Mouse (Mus musculus) CH12.LX (cell line): ENCODE results near the gene Tfap2d. TPM values are rescaled to one million over a fixed set of nuclear protein-coding genes. Genes with fewer than 3 reads are reported as not detected.

ENCODE experiments used
- DNase-seq: peaks from one replicate; pipeline ENCODE4 v3.0.0-alpha.2; 2013; ENCODE audit errors: extremely low read depth
- H3K27ac ChIP-seq: 2 replicates; pipeline ENCODE4 v1.5.1; 2012; ENCODE audit warnings: low read depth, mild to moderate bottlenecking, control low read depth, moderate library complexity; ENCODE audit not compliant: insufficient read depth
- H3K27me3 ChIP-seq: replicated peaks from 2 replicates; pipeline ENCODE3; 2012; ENCODE audit warnings: inconsistent platforms
- H3K36me3 ChIP-seq, 2 experiments: replicated peaks in 1 of 2; 2 replicates each; pipeline versions ENCODE3 to v1.6.1; 2012; ENCODE audit warnings: inconsistent platforms in 1 of 2, low read length in 1 of 2, mild to moderate bottlenecking in 1 of 2, mixed read lengths in 1 of 2, moderate library complexity in 1 of 2; ENCODE audit not compliant: control insufficient read depth in 1 of 2, insufficient read depth in 1 of 2
- H3K4me1 ChIP-seq, 2 experiments: 2 replicates each; pipeline ENCODE4 v1.6.1; 2012; ENCODE audit warnings: inconsistent platforms in 1 of 2, moderate library complexity in 1 of 2; ENCODE audit not compliant: insufficient read depth in 2 of 2, control insufficient read depth in 1 of 2
- H3K4me2 ChIP-seq: 2 replicates; pipeline ENCODE4 v1.6.1; 2012; ENCODE audit warnings: low read depth, mild to moderate bottlenecking, control low read depth; ENCODE audit not compliant: poor library complexity, insufficient read depth, severe bottlenecking
- H3K4me3 ChIP-seq, 3 experiments: fragments of 150-350 bp in 1 of 3; sonication (generic) in 1 of 3; replicated peaks in 1 of 3; 2 replicates each; pipeline versions ENCODE3 to v1.5.1; 2011 to 2012; ENCODE audit warnings: low read depth in 2 of 3, low read length in 2 of 3, mild to moderate bottlenecking in 2 of 3, moderate library complexity in 2 of 3, control low read depth in 1 of 3, improper control_type of control experiment in 1 of 3, inconsistent platforms in 1 of 3, mixed read lengths in 1 of 3; ENCODE audit not compliant: poor library complexity in 1 of 3
- H3K79me2 ChIP-seq: replicated peaks from 2 replicates; pipeline ENCODE4 v1.6.1; 2012; ENCODE audit warnings: mild to moderate bottlenecking, moderate library complexity; ENCODE audit not compliant: control insufficient read depth, poor library complexity, insufficient read depth, severe bottlenecking; ENCODE audit errors: extremely low read depth
- H3K9ac ChIP-seq: 2 replicates; pipeline ENCODE4 v1.6.1; 2012; ENCODE audit warnings: low read depth, mild to moderate bottlenecking, control low read depth, moderate library complexity; ENCODE audit not compliant: insufficient read depth
- H3K9me3 ChIP-seq: replicated peaks from 2 replicates; pipeline ENCODE3; 2012; ENCODE audit warnings: low read length, inconsistent platforms, mixed read lengths
- BHLHE40 ChIP-seq: IDR thresholded peaks from 2 replicates; pipeline ENCODE4 v1.6.1; 2011; ENCODE audit warnings: mild to moderate bottlenecking, low read depth, low read length, improper control_type of control experiment
- CHD1 ChIP-seq: IDR thresholded peaks from 2 replicates; pipeline ENCODE4 v1.6.1; 2012; ENCODE audit warnings: low read depth, low read length, improper control_type of control experiment, inconsistent platforms
- CHD2 ChIP-seq: IDR thresholded peaks from 2 replicates; pipeline ENCODE4 v1.6.1; 2011; ENCODE audit warnings: low read length, improper control_type of control experiment
- CTCF ChIP-seq, 2 experiments: IDR thresholded peaks in 1 of 2; conservative IDR thresholded peaks in 1 of 2; 2 replicates each; pipeline ENCODE4 v1.5.1; 2011 to 2012; ENCODE audit warnings: low read depth in 2 of 2, low read length in 2 of 2, improper control_type of control experiment in 1 of 2, inconsistent platforms in 1 of 2, mild to moderate bottlenecking in 1 of 2, moderate library complexity in 1 of 2
- ELF1 ChIP-seq: IDR thresholded peaks from 2 replicates; pipeline ENCODE4 v1.6.1; 2014; ENCODE audit warnings: low read depth, mild to moderate bottlenecking, inconsistent platforms, low read length, improper control_type of control experiment
- EP300 ChIP-seq: IDR thresholded peaks from 2 replicates; pipeline ENCODE4 v1.6.1; 2011; ENCODE audit warnings: low read length, improper control_type of control experiment
- ETS1 ChIP-seq: conservative IDR thresholded peaks from 2 replicates; pipeline ENCODE4 v1.6.1; 2012; ENCODE audit warnings: low read depth, mild to moderate bottlenecking, inconsistent platforms, low read length, improper control_type of control experiment, moderate library complexity
- GABPA ChIP-seq: IDR thresholded peaks from 2 replicates; pipeline ENCODE4 v1.6.1; 2012; ENCODE audit warnings: low read depth, low read length, improper control_type of control experiment, inconsistent platforms; ENCODE audit not compliant: insufficient replicate concordance
- HCFC1 ChIP-seq: IDR thresholded peaks from 2 replicates; pipeline ENCODE4 v1.6.1; 2012; ENCODE audit warnings: low read depth, mild to moderate bottlenecking, inconsistent platforms, low read length, improper control_type of control experiment
- JUN ChIP-seq: IDR thresholded peaks from 2 replicates; pipeline ENCODE4 v1.6.1; 2011; ENCODE audit warnings: low read depth, mild to moderate bottlenecking, low read length, improper control_type of control experiment, moderate library complexity; ENCODE audit not compliant: insufficient read depth
- JUND ChIP-seq: conservative IDR thresholded peaks from 2 replicates; pipeline ENCODE4 v1.6.1; 2011; ENCODE audit warnings: low read depth, low read length, improper control_type of control experiment
- MAZ ChIP-seq: IDR thresholded peaks from 2 replicates; pipeline ENCODE4 v1.6.1; 2012; ENCODE audit warnings: low read depth, mild to moderate bottlenecking, inconsistent platforms, low read length, improper control_type of control experiment, moderate library complexity
- MEF2A ChIP-seq: IDR thresholded peaks from 2 replicates; pipeline ENCODE4 v1.6.1; 2014; ENCODE audit warnings: low read depth, mild to moderate bottlenecking, inconsistent platforms, low read length, improper control_type of control experiment, borderline replicate concordance
- MXI1 ChIP-seq: IDR thresholded peaks from 2 replicates; pipeline ENCODE4 v1.6.1; 2011; ENCODE audit warnings: mild to moderate bottlenecking, low read depth, low read length, improper control_type of control experiment
- MYC ChIP-seq: IDR thresholded peaks from 2 replicates; pipeline ENCODE4 v1.6.1; 2011; ENCODE audit warnings: low read depth, mild to moderate bottlenecking, improper control_type of control experiment, low read length
- NRF1 ChIP-seq: IDR thresholded peaks from 2 replicates; pipeline ENCODE4 v1.6.1; 2014; ENCODE audit warnings: low read depth, mild to moderate bottlenecking, inconsistent platforms, low read length, improper control_type of control experiment, moderate library complexity
- POLR2A ChIP-seq: IDR thresholded peaks from 2 replicates; pipeline ENCODE4 v1.6.1; 2011; ENCODE audit warnings: low read depth, mild to moderate bottlenecking, improper control_type of control experiment, low read length
- POLR2AphosphoS2 ChIP-seq: IDR thresholded peaks from 2 replicates; pipeline ENCODE4 v1.6.1; 2011; ENCODE audit warnings: low read depth, low read length, improper control_type of control experiment
- RAD21 ChIP-seq: IDR thresholded peaks from 2 replicates; pipeline ENCODE4 v1.6.1; 2011; ENCODE audit warnings: low read depth, mild to moderate bottlenecking, low read length, improper control_type of control experiment, moderate library complexity
- RCOR1 ChIP-seq: conservative IDR thresholded peaks from 2 replicates; pipeline ENCODE4 v1.6.1; 2012; ENCODE audit warnings: low read depth, mild to moderate bottlenecking, inconsistent platforms, low read length, improper control_type of control experiment
- SIN3A ChIP-seq: IDR thresholded peaks from 2 replicates; pipeline ENCODE4 v1.6.1; 2012; ENCODE audit warnings: low read length, improper control_type of control experiment, inconsistent platforms
- SMC3 ChIP-seq: IDR thresholded peaks from 2 replicates; pipeline ENCODE4 v1.6.1; 2011; ENCODE audit warnings: low read depth, low read length, improper control_type of control experiment
- TBP ChIP-seq: conservative IDR thresholded peaks from 2 replicates; pipeline ENCODE4 v1.6.1; 2011; ENCODE audit warnings: low read depth, low read length, improper control_type of control experiment
- USF1 ChIP-seq: IDR thresholded peaks from 2 replicates; pipeline ENCODE4 v1.6.1; 2014; ENCODE audit warnings: low read depth, mild to moderate bottlenecking, inconsistent platforms, low read length, improper control_type of control experiment
- ZKSCAN1 ChIP-seq: IDR thresholded peaks from 2 replicates; pipeline ENCODE4 v1.6.1; 2012; ENCODE audit warnings: low read depth, inconsistent platforms, low read length, improper control_type of control experiment, borderline replicate concordance
- ZNF384 ChIP-seq: IDR thresholded peaks from 2 replicates; pipeline ENCODE4 v1.6.1; 2012; ENCODE audit warnings: low read depth, low read length, improper control_type of control experiment, inconsistent platforms
- dilution Hi-C: fragments of 300-500 bp; cut with MboI; formaldehyde crosslinking; loops from 2 replicates; pipeline ENCODE4 v1.14.3; 2020; ENCODE audit warnings: low sequenced_read_pairs; ENCODE audit not compliant: extremely low pct_unique_long_range_greater_than_20kb, extremely low pct_ligation_motif_present
- in situ Hi-C: fragments of 300-500 bp; cut with MboI; formaldehyde crosslinking; loops from 3 replicates; pipeline ENCODE4 v1.14.3; 2019; ENCODE audit warnings: low sequenced_read_pairs, low pct_ligation_motif_present, low pct_unique_long_range_greater_than_20kb, mixed read lengths
- polyA plus RNA-seq: library from polyadenylated mRNA; unstranded; fragments of >175 nt; gene quantifications from 2 replicates; pipeline ENCODE4 v1.2.1, GENCODE M21; 2012; ENCODE audit warnings: low read depth; ENCODE audit not compliant: insufficient read length
- total RNA-seq, 2 experiments: library from RNA; depleted of rRNA; stranded (reverse); fragments of 300-350 nt in 1 of 2; fragments of >200 nt in 1 of 2; gene quantifications; 2 replicates each; pipeline ENCODE4 v1.2.3; 2012 to 2014

Tfap2d gene
- total and polyA plus RNA-seq, 3 experiments, result not detected

DNA sequence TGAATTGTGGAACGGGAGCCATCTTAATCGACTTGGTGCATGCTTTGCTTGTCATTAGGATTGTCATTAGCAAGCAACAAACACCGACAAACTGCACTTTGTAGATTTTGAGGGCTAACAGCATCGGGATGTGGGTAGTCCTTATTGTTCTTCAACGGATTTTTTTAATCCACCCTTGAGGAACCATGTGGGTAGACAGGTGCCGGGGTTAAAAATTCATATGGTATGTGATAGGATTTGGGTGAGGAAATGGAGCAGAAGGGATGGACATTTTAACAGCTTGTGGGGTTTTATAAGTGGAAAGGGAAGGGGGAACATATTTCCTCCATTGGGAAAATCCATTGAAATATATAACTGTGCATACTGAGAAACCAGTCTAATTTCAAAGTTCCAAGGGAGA is 46.0 kb upstream of the Tfap2d start:
- Histone ChIP-seq H3K27me3 (no peaks in the 10 kb centered on the region), H3K9me3 (peaks cover 21% of the 10 kb centered on the region), H3K79me2 (no peaks in the 10 kb centered on the region), H3K4me2 (no peak overlapping the region), H3K4me3 (no peak overlapping the region), H3K9ac (no peak overlapping the region), H3K36me3 (no peaks in the 10 kb centered on the region), H3K4me1 (no peaks in the 10 kb centered on the region), H3K27ac (no peak overlapping the region)
- TF ChIP-seq HCFC1 (no peak), MEF2A (no peak), JUN (no peak), CHD1 (no peak), ZKSCAN1 (no peak), ZNF384 (no peak), TBP (no peak), EP300 (no peak), NRF1 (no peak), RAD21 (no peak), MYC (no peak), CTCF (conservative IDR thresholded peaks at IDR 0.05 in 1 of 2, IDR thresholded peaks at IDR 0.05 in 1 of 2; ENCODE audit: low read depth in 2 of 2, low read length in 2 of 2) (no peak)
- in situ Hi-C loops (no loop called here), dilution Hi-C loops (no loop called here)
- DNase-seq, result no peak

DNA sequence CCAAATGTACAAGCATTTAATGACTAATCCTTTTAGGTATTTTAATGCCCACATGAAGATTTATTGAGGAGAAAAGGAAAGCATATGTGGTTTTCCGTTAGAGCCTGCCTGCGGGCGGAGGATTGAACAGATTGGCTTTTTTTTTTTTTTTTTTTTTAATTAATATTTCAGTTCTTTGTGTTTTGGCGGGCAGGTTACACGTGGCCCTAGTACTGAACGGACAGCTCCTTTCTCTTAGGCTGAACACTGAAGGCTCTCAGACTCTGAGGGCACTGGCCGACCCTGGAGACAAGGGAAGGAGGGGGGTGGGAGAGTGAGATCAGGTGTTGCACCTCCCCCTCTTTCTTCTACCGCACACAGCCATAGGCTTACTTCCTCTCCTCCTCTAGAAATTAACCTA is 14.7 kb upstream of the Tfap2d start:
- no peak overlapping the region for H3K4me3 ChIP-seq
- no peaks in the 10 kb centered on the region for H3K79me2 ChIP-seq
- no peaks in the 10 kb centered on the region for H3K27me3 ChIP-seq
- peaks cover 33% of the 10 kb centered on the region for H3K9me3 ChIP-seq
- no peak overlapping the region for H3K27ac ChIP-seq
- TF ChIP-seq CHD1, result no peak
- no peak for TF ChIP-seq MYC
- no peak for TF ChIP-seq POLR2A
- TF ChIP-seq MAZ, result no peak
- TF ChIP-seq, all 38 proteins: peak for 0
- no peaks in the 10 kb centered on the region for H3K4me1 ChIP-seq
- H3K4me2 ChIP-seq, result no peak overlapping the region
- DNase-seq, result no peak
- H3K9ac ChIP-seq, result no peak overlapping the region
- no peaks in the 10 kb centered on the region for H3K36me3 ChIP-seq
- dilution Hi-C loops (no loop called here), in situ Hi-C loops (no loop called here)

GRCm38 (mm10) chr1:19096921-19097320 is 5.9 kb upstream of the Tfap2d start:
- dilution Hi-C loops (no loop called here), in situ Hi-C loops (no loop called here)
- Histone ChIP-seq H3K9ac (no peak overlapping the region), H3K4me1 (no peaks in the 10 kb centered on the region; a peak in 1 of 4 replicates), H3K79me2 (no peaks in the 10 kb centered on the region), H3K4me2 (no peak overlapping the region), H3K27me3 (no peaks in the 10 kb centered on the region), H3K27ac (no peak overlapping the region), H3K36me3 (no peaks in the 10 kb centered on the region), H3K9me3 (peaks cover 57% of the 10 kb centered on the region), H3K4me3 (no peak overlapping the region)
- TF ChIP-seq CHD2 (no peak), ZNF384 (no peak), GABPA (no peak), POLR2AphosphoS2 (no peak), RCOR1 (no peak), SIN3A (no peak), ELF1 (no peak), MYC (no peak), ETS1 (no peak), HCFC1 (no peak), JUND (no peak), MXI1 (no peak), BHLHE40 (no peak), SMC3 (no peak), NRF1 (no peak), MEF2A (no peak), USF1 (no peak)
- DNase-seq, result no peak
